Mouse (Mus musculus) kidney, adult 18-20 months (tissue): ENCODE measurements around the gene Ankfn1.

Source experiments
- DNase-seq: peaks from one replicate; pipeline ENCODE4 v3.0.0; 2021

The Ankfn1 gene

DNA sequence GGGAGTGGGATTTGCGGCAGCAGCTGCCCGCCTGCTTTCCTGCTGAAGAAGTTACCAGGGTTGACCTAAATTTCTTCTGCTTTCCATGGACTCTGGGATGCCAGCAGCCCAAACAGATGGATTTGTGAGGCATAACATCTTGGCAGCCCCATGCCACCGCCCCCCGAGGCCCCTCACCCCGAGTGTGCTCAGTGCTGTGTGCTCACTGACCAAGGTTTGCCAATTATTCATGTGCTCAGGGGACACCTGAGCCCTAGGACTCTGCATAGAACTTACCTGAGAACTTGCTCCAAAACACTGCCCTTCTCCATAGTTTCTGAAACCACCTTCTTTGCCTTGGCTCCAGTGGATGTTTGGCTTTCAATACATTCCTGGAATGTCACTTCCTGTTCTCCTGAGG, 421.4 kb downstream of the Ankfn1 start:
- DNase-seq = no peak

DNA sequence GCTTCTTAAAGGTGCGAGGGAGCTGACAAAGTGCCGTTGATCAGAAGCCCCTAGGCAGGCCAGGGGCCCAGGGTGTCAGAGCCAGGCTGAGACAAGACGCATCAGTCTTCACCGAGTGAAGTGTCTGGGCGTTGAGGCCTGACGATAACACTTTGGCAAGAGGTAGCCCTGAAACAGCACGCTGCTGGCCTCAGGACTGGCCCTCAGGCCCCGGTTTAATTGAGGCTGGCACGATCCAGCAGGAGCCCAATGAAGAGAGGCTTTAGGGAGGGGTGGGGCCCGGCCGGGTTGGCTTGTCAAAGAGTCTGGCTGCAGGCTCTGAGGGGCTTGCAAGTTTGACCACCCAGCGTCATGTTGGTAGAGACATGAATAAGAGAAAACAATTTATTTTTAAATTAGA, 437.2 kb downstream of the Ankfn1 start:
- no peak for DNase-seq
